Mouse (Mus musculus) duodenum, adult 2 months (tissue): ENCODE measurements around the gene Gemin8. TPM values are rescaled to one million over a fixed set of nuclear protein-coding genes. Genes with fewer than 3 reads are reported as not detected.

Experiments
- polyA plus RNA-seq: library from polyadenylated mRNA; depleted of rRNA; stranded (reverse); fragments of >200 nt; gene quantifications from 2 replicates; pipeline ENCODE4 v1.2.3, GENCODE M21; 2012; ENCODE audit warnings: low replicate concordance; rRNA removed

Gene Gemin8
- 0.52 and 1.6 TPM in 2 replicates for polyA plus RNA-seq

DNA sequence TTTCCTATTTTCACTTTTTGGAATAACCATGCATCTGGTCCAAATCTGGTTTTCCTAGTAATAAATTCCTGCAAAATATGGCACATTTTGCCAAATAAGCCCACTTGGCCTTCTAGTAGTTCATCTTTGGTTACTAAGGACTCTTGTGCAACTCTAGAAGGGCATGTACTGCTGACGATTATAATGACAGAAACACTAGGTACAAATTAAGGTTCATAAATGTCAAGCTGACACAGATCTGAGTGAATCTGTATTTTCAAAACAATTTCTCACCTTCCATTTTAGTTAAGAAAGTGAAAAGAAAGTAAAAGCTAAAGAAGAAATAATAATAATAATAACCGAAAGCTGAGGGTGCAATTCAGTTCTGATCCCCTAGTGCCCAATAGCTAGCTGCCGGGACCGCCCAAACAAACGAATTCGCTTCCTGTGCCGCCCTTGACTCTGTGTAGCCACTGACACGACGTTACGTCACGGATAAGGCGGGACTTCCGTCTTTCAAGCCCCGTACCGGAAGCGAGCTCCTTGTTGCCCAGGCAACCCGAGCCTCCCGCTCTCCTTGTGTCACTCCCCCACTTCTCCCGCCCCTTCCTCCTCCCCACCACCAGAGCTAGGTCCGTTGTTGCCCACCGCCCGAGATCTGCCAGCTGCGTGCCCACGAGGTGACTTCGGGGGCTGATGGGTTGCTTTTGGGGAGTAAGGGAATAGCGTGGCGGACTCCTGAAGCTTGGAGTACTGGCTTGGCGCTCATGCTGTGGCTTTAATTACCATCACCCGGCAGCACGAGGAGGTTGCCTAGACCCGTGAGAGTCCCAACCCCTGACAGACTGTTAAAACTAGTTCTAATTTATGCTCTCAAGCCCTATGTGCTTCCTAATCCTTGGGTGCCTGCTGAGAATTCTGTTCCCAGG, at the start of gene Gemin8:
Gemin8 (plus strand) TSS at position 563 of the 908 bp plus-strand sequence.

DNA sequence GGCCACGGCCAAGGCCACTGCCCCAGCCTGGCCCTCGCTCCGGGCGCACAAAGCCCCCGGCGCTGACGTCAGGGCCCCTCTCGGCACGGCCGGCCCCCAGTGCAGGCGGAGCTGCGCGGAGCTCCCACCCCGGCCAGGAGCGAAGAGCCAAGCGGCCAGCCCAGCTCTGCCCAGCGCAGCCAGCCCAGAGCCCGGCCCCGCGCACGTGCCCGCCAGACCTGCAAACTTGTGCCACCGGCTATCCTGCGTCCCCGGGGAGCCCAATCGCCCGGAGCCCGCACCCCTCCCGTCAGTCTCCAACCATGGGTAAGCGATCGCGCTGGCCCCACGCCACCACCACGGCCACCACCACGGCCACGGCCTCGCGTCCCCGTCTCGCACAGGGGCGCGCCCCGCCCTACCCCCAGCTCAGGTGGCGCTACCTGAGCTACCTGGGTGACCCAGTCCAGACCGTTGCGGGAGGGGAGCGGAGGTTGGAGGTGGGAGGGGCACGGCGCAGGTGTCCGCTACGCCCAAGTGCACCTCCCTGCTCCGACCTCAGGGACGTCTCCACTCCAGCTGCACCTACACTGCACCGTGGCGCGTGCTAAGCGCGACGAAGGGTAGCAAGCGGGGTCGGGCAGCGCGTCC, 68.7 kb downstream of the Gemin8 start, which contains the start of gene Gpm6b:
Gpm6b (plus strand) TSS at position 81 of the 630 bp plus-strand sequence.

Other genes starting within 250 kb of the Gemin8 start
- 0.26 and 0.77 TPM in 2 replicates for gene Gpm6b, start 68.5 kb downstream of the Gemin8 start, polyA plus RNA-seq